Mouse (Mus musculus): ENCODE results near the gene Paqr7. TPM values are rescaled to one million over a fixed set of nuclear protein-coding genes. Genes with fewer than 3 reads are reported as not detected.
A peak's percentile ranks its signal among the peaks of the same experiment; 100 is the strongest.

Paqr7 gene
- total and polyA plus RNA-seq, 3 experiments, result 0.43 to 2.7 (median 0.89) TPM

- Histone ChIP-seq H3K9me3 (replicated peaks; ENCODE audit: low read length) (peaks cover 2% of the 10 kb centered on the region), H3K79me2 (replicated peaks; ENCODE audit: control insufficient read depth, extremely low read depth, insufficient read depth, poor library complexity, severe bottlenecking) (no peaks in the 10 kb centered on the region; the same call in 1 of the 2 replicates), H3K9ac (ENCODE audit: insufficient read depth, low read depth) (no peak overlapping the region), H3K36me3 (replicated peaks in 1 of 2; ENCODE audit: control insufficient read depth in 1 of 2, insufficient read depth in 1 of 2, low read length in 1 of 2) (peaks cover 6 to 15% of the 10 kb centered on the region in 2 experiments), H3K4me2 (ENCODE audit: insufficient read depth, low read depth, poor library complexity, severe bottlenecking) (no peak overlapping the region; the same call in 1 of the 2 replicates), H3K27me3 (replicated peaks) (peaks cover 36% of the 10 kb centered on the region), H3K4me1 (ENCODE audit: control insufficient read depth in 1 of 2, insufficient read depth in 2 of 2) (peaks cover 3% of the 10 kb centered on the region in 2 experiments), H3K4me3 (replicated peaks in 1 of 3; ENCODE audit: low read depth in 2 of 3, low read length in 2 of 3, poor library complexity in 1 of 3) (no peak overlapping the region), H3K27ac (ENCODE audit: insufficient read depth, low read depth) (no peak overlapping the region)
- dilution Hi-C loops (cut with MboI; ENCODE audit: extremely low pct_ligation_motif_present, extremely low pct_unique_long_range_greater_than_20kb, low sequenced_read_pairs) (no loop called here), in situ Hi-C loops (cut with MboI; ENCODE audit: low pct_ligation_motif_present, low pct_unique_long_range_greater_than_20kb, low sequenced_read_pairs) (no loop called here)
- DNase-seq (ENCODE audit: extremely low read depth), result no peak
- no peak for TF ChIP-seq BHLHE40 (IDR thresholded peaks at IDR 0.05; ENCODE audit: low read depth, low read length)
- TF ChIP-seq USF2 (conservative IDR thresholded peaks at IDR 0.05; ENCODE audit: low read depth, low read length), result no peak
- TF ChIP-seq USF1 (IDR thresholded peaks at IDR 0.05; ENCODE audit: low read depth, low read length), result no peak
- no peak for TF ChIP-seq GABPA (IDR thresholded peaks at IDR 0.05; ENCODE audit: insufficient replicate concordance, low read depth, low read length)
- no peak for TF ChIP-seq NELFE (IDR thresholded peaks at IDR 0.05; ENCODE audit: low read depth, low read length)
- no peak for TF ChIP-seq MXI1 (IDR thresholded peaks at IDR 0.05; ENCODE audit: low read depth, low read length)
- no peak for TF ChIP-seq HCFC1 (IDR thresholded peaks at IDR 0.05; ENCODE audit: low read depth, low read length)
- no peak for TF ChIP-seq UBTF (IDR thresholded peaks at IDR 0.05; ENCODE audit: low read depth, low read length)
- no peak for TF ChIP-seq ZNF384 (IDR thresholded peaks at IDR 0.05; ENCODE audit: low read depth, low read length)
- no peak for TF ChIP-seq MEF2A (IDR thresholded peaks at IDR 0.05; ENCODE audit: borderline replicate concordance, low read depth, low read length)
- TF ChIP-seq CHD1 (IDR thresholded peaks at IDR 0.05; ENCODE audit: low read depth, low read length), result no peak
- TF ChIP-seq ETS1 (conservative IDR thresholded peaks at IDR 0.05; ENCODE audit: low read depth, low read length), result no peak
- no peak for TF ChIP-seq NRF1 (IDR thresholded peaks at IDR 0.05; ENCODE audit: low read depth, low read length)
Observed at GRCm38 (mm10) chr4:134469985-134470384, 26.5 kb upstream of the Paqr7 start.

- Histone ChIP-seq H3K27ac (ENCODE audit: insufficient read depth, low read depth) (no peak overlapping the region), H3K9ac (ENCODE audit: insufficient read depth, low read depth) (no peak overlapping the region), H3K36me3 (replicated peaks in 1 of 2; ENCODE audit: control insufficient read depth in 1 of 2, insufficient read depth in 1 of 2, low read length in 1 of 2) (peaks cover 6 to 15% of the 10 kb centered on the region in 2 experiments), H3K27me3 (replicated peaks) (peaks cover 21% of the 10 kb centered on the region), H3K4me1 (ENCODE audit: control insufficient read depth in 1 of 2, insufficient read depth in 2 of 2) (peaks cover 3% of the 10 kb centered on the region in 2 experiments), H3K4me2 (ENCODE audit: insufficient read depth, low read depth, poor library complexity, severe bottlenecking) (no peak overlapping the region), H3K4me3 (replicated peaks in 1 of 3; ENCODE audit: low read depth in 2 of 3, low read length in 2 of 3, poor library complexity in 1 of 3) (no peak overlapping the region), H3K9me3 (replicated peaks; ENCODE audit: low read length) (peaks cover 2% of the 10 kb centered on the region), H3K79me2 (replicated peaks; ENCODE audit: control insufficient read depth, extremely low read depth, insufficient read depth, poor library complexity, severe bottlenecking) (no peaks in the 10 kb centered on the region; the same call in 1 of the 2 replicates)
- TF ChIP-seq ZC3H11A (IDR thresholded peaks at IDR 0.05; ENCODE audit: low read depth, low read length) (no peak), CTCF (conservative IDR thresholded peaks at IDR 0.05 in 1 of 2, IDR thresholded peaks at IDR 0.05 in 1 of 2; ENCODE audit: low read depth in 2 of 2, low read length in 2 of 2) (peak in 1 of 2 experiments; percentile 50; a peak in 2 of 4 replicates), UBTF (IDR thresholded peaks at IDR 0.05; ENCODE audit: low read depth, low read length) (no peak), NRF1 (IDR thresholded peaks at IDR 0.05; ENCODE audit: low read depth, low read length) (no peak), E2F4 (IDR thresholded peaks at IDR 0.05; ENCODE audit: insufficient replicate concordance, low read depth, low read length) (no peak), RAD21 (IDR thresholded peaks at IDR 0.05; ENCODE audit: low read depth, low read length) (peak; percentile 36), ETS1 (conservative IDR thresholded peaks at IDR 0.05; ENCODE audit: low read depth, low read length) (no peak)
- dilution Hi-C loops (cut with MboI; ENCODE audit: extremely low pct_ligation_motif_present, extremely low pct_unique_long_range_greater_than_20kb, low sequenced_read_pairs) (no loop called here), in situ Hi-C loops (cut with MboI; ENCODE audit: low pct_ligation_motif_present, low pct_unique_long_range_greater_than_20kb, low sequenced_read_pairs) (no loop called here)
- no peak for DNase-seq (ENCODE audit: extremely low read depth)
Observed at GRCm38 (mm10) chr4:134471469-134471868, 25.0 kb upstream of the Paqr7 start.
